Mouse (Mus musculus) liver (tissue): Measurements from ENCODE around the gene Mrc2.

Experiments used
- DNase-seq: peaks from one replicate; pipeline ENCODE4 v3.0.0-alpha.2; 2020; ENCODE audit warnings: mixed read lengths

Mrc2 gene

GRCm38 (mm10) chr11:105350643-105351042 is 58.2 kb downstream of the Mrc2 start:
- no peak for DNase-seq

- DNase-seq, result no peak
Measured at GRCm38 (mm10) chr11:105352152-105352551, 59.7 kb downstream of the Mrc2 start.

- no peak for DNase-seq
Measured at GRCm38 (mm10) chr11:105352954-105353890, 60.8 kb downstream of the Mrc2 start.

- DNase-seq, result no peak
Measured at GRCm38 (mm10) chr11:105353891-105354280, 61.4 kb downstream of the Mrc2 start.

- DNase-seq, result no peak
Measured at GRCm38 (mm10) chr11:105356301-105356700, 63.9 kb downstream of the Mrc2 start.

GRCm38 (mm10) chr11:105362041-105362765 is 69.8 kb downstream of the Mrc2 start:
- DNase-seq, result no peak

- DNase-seq, result peak; percentile 84
Measured at GRCm38 (mm10) chr11:105362946-105363597, 70.6 kb downstream of the Mrc2 start.

- no peak for DNase-seq
Measured at GRCm38 (mm10) chr11:105363598-105364385, 71.3 kb downstream of the Mrc2 start.

- DNase-seq, result no peak
Measured at GRCm38 (mm10) chr11:105364386-105365065, 72.1 kb downstream of the Mrc2 start.

- DNase-seq, result no peak
Measured at GRCm38 (mm10) chr11:105365611-105366010, 73.2 kb downstream of the Mrc2 start.

GRCm38 (mm10) chr11:105366051-105366450 is 73.6 kb downstream of the Mrc2 start:
- DNase-seq, result peak; percentile 89

GRCm38 (mm10) chr11:105367163-105367562 is 74.7 kb downstream of the Mrc2 start:
- DNase-seq, result peak; percentile 41

GRCm38 (mm10) chr11:105368833-105369232 is 76.4 kb downstream of the Mrc2 start:
- no peak for DNase-seq

- DNase-seq, result no peak
Measured at GRCm38 (mm10) chr11:105369526-105370386, 77.3 kb downstream of the Mrc2 start.

- DNase-seq, result no peak
Measured at GRCm38 (mm10) chr11:105371818-105372217, 79.4 kb downstream of the Mrc2 start.

GRCm38 (mm10) chr11:105373881-105374280 is 81.4 kb downstream of the Mrc2 start:
- DNase-seq, result no peak

GRCm38 (mm10) chr11:105374526-105375175 is 82.2 kb downstream of the Mrc2 start:
- peak; percentile 16 for DNase-seq

GRCm38 (mm10) chr11:105375821-105376235 is 83.4 kb downstream of the Mrc2 start:
- no peak for DNase-seq

GRCm38 (mm10) chr11:105385266-105385665 is 92.8 kb downstream of the Mrc2 start:
- DNase-seq, result no peak

GRCm38 (mm10) chr11:105388636-105389035 is 96.2 kb downstream of the Mrc2 start:
- DNase-seq, result no peak
